Comparison of ENCODE assay signal across 10 mouse cellular contexts in genomic region chr7:47073536-47074521, GRCm38 (mm10). TPM values are rescaled to one million over a fixed set of nuclear protein-coding genes. Genes with fewer than 3 reads are reported as not detected.
DNase-seq lines count a peak whose midpoint lies in the region; ATAC-seq lines count a peak whose summit lies in the region.
"Had no signal": no experiment of that assay in that cellular context is flagged by ENCODE, and none has a peak within 500 bp of the region (broad histone marks: within the 10 kb centered on the region; RNA-seq: fewer than 3 reads in every experiment).

No protein-coding gene starts in this region.

- no peaks in the 10 kb centered on the region for H3K4me1 ChIP-seq in midbrain, embryonic 11.5 days (ENCODE audit: control insufficient read depth, insufficient read depth, low read length)
- H3K4me1 ChIP-seq in midbrain, embryonic 13.5 days (replicated peaks) = peaks cover 14% of the 10 kb centered on the region; the same call in 1 of the 2 replicates

- no peak overlapping the region for H3K4me2 ChIP-seq in midbrain, embryonic 11.5 days
- no peak overlapping the region for H3K4me2 ChIP-seq in midbrain, embryonic 13.5 days (replicated peaks)

- H3K9ac ChIP-seq in midbrain, embryonic 11.5 days (ENCODE audit: low read length) = no peak overlapping the region
- H3K9ac ChIP-seq in midbrain, embryonic 13.5 days (replicated peaks) = no peak overlapping the region

- H3K27me3 ChIP-seq in midbrain, embryonic 11.5 days (ENCODE audit: control insufficient read depth, insufficient read depth, low read length) = no peaks in the 10 kb centered on the region
- H3K27me3 ChIP-seq in midbrain, embryonic 13.5 days = no peaks in the 10 kb centered on the region

- H3K36me3 ChIP-seq in midbrain, embryonic 11.5 days (ENCODE audit: control insufficient read depth, insufficient read depth, low read length) = no peaks in the 10 kb centered on the region
- H3K36me3 ChIP-seq in midbrain, embryonic 13.5 days = peaks cover 13% of the 10 kb centered on the region; the same call in 1 of the 2 replicates

- no peak overlapping the region for H3K4me3 ChIP-seq in midbrain, embryonic 11.5 days (ENCODE audit: low read depth, low read length)
- no peak overlapping the region for H3K4me3 ChIP-seq in midbrain, embryonic 13.5 days (replicated peaks)
- H3K4me3 ChIP-seq: myocyte had no signal

- ATAC-seq in midbrain, embryonic 11.5 days (ENCODE audit: low FRiP score) = no peak
- no peak for ATAC-seq in midbrain, embryonic 13.5 days
- no peak for ATAC-seq in erythroid progenitor cell, adult 5-6 weeks (replicated peaks; ENCODE audit: low FRiP score, poor library complexity, severe bottlenecking)

- H3K9me3 ChIP-seq in midbrain, embryonic 11.5 days (ENCODE audit: control insufficient read depth, low read length) = no peaks in the 10 kb centered on the region
- no peaks in the 10 kb centered on the region for H3K9me3 ChIP-seq in midbrain, embryonic 13.5 days

- no peak overlapping the region for H3K27ac ChIP-seq in midbrain, embryonic 11.5 days (ENCODE audit: low read depth, low read length)
- H3K27ac ChIP-seq in midbrain, embryonic 13.5 days = no peak overlapping the region

- DNase-seq in adrenal gland, adult 2 months = peak; percentile 73
- DNase-seq in adrenal gland, postnatal 4 days (ENCODE audit: low spot score in 2 of 2) = no peak
- peak; percentile 81 for DNase-seq in midbrain, embryonic 11.5 days (ENCODE audit: low spot score, missing footprints)
- peak; percentile 65 for DNase-seq in kidney, adult 18-20 months
- DNase-seq in mesoderm, embryonic 11.5 days (ENCODE audit: low read depth, low spot score) = peak; percentile 12
- DNase-seq in thymus, postnatal 4 days = no peak
- DNase-seq: cerebellum, adult 11-12 months had no signal

- WGBS in midbrain, embryonic 11.5 days = 52% methylated on average over 18 of the region's 18 CpGs
- 51% methylated on average over 18 of the region's 18 CpGs for WGBS in midbrain, embryonic 13.5 days

RNA-seq across cellular contexts. Expression of gene Tmem86a, which starts 23.4 kb away (rescaled TPM):
- 10 to 100 TPM; 17.9 to 61.5 TPM for total RNA-seq in adrenal gland, adult 2 months (2021)
- 93.2 and 164 TPM in 2 replicates for polyA plus RNA-seq in adrenal gland, adult 2 months (2012; rRNA removed)
- 10 to 100 TPM; 35.2 to 42.8 TPM for total RNA-seq in adrenal gland, postnatal 4 days (2021)
- 9.7 and 10.0 TPM in 2 replicates for polyA plus RNA-seq in midbrain, embryonic 11.5 days (2014; fragmentation: Nextera tagmentation; extraction: Ambion mirVana)
- 21.5 and 22.6 TPM in 2 replicates for polyA plus RNA-seq in midbrain, embryonic 13.5 days (2015; fragmentation: Nextera tagmentation; extraction: Ambion mirVana)
- 3.6 and 10.1 TPM in 2 replicates for total RNA-seq in erythroid progenitor cell, adult 5-6 weeks (2015; ENCODE audit: low replicate concordance)
- 0.13 TPM in 1 of 2 replicates, not detected in the other for total RNA-seq in erythroid progenitor cell, adult 5-6 weeks (2017; ENCODE audit: low replicate concordance)

RNA-seq across cellular contexts. Expression of gene Ptpn5, which starts 59.7 kb away (rescaled TPM):
- under 1 TPM; 0.41 to 0.66 TPM for total RNA-seq in adrenal gland, adult 2 months (2021)
- 0.18 and 0.35 TPM in 2 replicates for polyA plus RNA-seq in adrenal gland, adult 2 months (2012; rRNA removed)
- 1 to 10 TPM; 2.0 to 2.1 TPM for total RNA-seq in adrenal gland, postnatal 4 days (2021)
- 17.5 and 18.5 TPM in 2 replicates for polyA plus RNA-seq in midbrain, embryonic 11.5 days (2014; fragmentation: Nextera tagmentation; extraction: Ambion mirVana)
- polyA plus RNA-seq in midbrain, embryonic 13.5 days (2015; fragmentation: Nextera tagmentation; extraction: Ambion mirVana) = 98.6 and 102 TPM in 2 replicates
- not detected in 2 replicates for total RNA-seq in erythroid progenitor cell, adult 5-6 weeks (2015; ENCODE audit: low replicate concordance)
- not detected in 2 replicates for total RNA-seq in erythroid progenitor cell, adult 5-6 weeks (2017; ENCODE audit: low replicate concordance)

Comparison
In these comparisons a context has a peak if more than half of its experiments do, and no peak if none do; other contexts are left out.
1. DNase-seq: peak in adrenal gland, adult 2 months (single experiment), midbrain, embryonic 11.5 days (single experiment), kidney, adult 18-20 months (single experiment) and mesoderm, embryonic 11.5 days (single experiment); none in adrenal gland, postnatal 4 days (0 of 2) and thymus, postnatal 4 days (single experiment).